Mouse (Mus musculus): Measurements from ENCODE around the gene Dvl1.

Dvl1 gene

DNA sequence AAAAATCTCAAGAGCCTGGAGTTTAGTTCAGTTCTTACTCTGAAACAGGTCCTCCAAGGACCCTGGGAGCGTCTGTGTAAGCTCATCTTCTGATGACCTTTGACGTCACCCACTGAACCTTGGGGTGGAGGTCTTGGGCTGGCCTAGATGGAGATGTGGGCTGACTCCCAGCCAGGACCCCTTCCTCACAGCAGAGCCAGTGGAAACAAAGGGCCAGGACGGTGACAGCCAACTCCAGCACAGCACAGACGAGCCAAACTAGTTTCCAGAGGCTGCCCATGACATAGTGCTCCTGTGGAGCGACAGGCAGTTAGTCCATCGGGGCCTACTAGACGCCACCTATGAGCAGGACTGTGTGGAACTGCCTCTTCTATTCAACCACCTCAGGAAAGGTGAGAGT is 61.1 kb downstream of the Dvl1 start:
- DNase-seq (ENCODE audit: low read depth), result no peak

DNA sequence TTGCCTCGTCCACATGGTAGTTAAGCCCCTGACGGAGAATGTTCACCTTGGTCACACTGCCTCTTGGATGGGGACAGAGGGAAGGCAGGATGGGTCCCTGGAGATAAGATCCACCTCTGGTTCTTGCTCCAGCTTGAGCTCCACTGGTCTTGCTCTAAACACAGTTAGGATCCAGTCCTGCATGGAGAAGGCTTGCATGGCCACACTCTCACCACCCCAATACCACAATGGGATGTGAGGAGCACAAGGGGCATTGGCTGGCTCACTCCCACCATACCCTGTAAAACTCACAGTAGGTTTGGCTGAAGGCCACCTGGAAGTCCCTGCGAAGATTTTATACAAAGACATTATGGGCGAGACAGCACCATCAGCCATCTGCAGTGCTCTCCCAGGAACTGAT is 61.5 kb downstream of the Dvl1 start:
- no peak for DNase-seq (ENCODE audit: low read depth)

Data from naive thymus-derived CD4-positive, alpha-beta T cell, adult 2 months (primary cell).